Mouse (Mus musculus) thymus, postnatal 14 days (tissue): ENCODE measurements around the gene Atp2c1.

Source experiments
- DNase-seq: peaks from one replicate; pipeline ENCODE4 v3.0.0; 2021

Atp2c1 gene

GRCm38 (mm10) chr9:105484338-105485084 is 42.6 kb downstream of the Atp2c1 start:
- no peak for DNase-seq

DNA sequence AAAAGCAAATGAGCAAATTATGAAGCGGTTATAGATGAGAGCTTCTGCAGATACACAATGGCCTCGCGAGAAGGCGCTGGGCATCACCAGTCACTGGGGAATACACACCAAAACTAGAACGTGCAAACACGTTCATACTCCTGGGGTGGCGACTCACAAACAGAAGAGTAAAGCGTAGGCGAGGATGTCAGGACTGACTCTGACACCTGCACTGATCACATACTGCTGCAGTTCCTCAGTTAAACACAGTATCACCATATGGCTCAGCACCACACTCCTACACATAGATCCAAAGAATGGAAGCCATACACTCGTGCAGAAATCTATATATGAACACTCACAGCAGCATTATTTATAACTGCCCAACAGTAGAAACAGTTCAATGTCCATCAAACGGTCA is 43.2 kb downstream of the Atp2c1 start:
- DNase-seq, result no peak

GRCm38 (mm10) chr9:105482715-105483510 is 44.2 kb downstream of the Atp2c1 start:
- DNase-seq, result no peak

DNA sequence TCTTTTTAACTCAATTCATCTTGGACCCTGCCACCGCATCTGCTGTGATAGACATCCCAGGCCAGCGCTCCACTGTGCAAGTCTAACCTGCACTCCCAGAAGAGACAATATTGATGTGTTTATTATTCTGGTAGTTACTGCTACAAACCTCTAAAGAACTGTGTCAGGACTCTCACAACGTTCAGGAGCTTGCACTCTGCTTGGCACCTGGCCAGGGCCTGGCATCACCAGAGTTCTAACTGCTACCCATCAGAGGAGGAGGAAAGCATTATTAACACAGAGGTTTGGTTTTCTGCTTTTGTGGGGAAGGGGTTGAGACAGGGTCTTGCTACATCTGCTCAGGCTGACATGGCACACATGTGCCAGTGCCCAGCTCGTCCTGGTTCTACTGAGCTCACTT is 45.0 kb downstream of the Atp2c1 start:
- DNase-seq, result no peak

DNA sequence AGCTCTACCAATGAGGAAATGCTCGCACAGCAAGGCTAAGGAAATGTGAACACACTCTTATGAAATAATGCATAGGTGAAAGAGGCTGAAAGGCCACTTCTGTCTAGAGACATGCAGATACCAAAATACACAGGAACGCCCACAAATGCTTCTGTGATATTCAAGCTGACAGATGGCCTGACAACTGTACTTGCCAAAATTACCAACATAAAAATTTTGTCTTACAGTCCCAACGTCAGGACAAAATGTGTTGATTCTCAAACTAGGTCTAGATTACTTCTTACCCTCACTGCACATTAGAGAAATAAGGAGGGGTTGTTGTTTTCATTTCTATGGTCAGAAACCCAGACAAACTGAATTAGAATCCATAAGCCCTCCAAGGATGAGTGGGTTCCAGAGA is 51.0 kb downstream of the Atp2c1 start:
- DNase-seq, result no peak

GRCm38 (mm10) chr9:105474910-105475309 is 52.2 kb downstream of the Atp2c1 start:
- DNase-seq, result no peak

- DNase-seq, result peak; percentile 30
Measured at GRCm38 (mm10) chr9:105467787-105468186, 59.3 kb downstream of the Atp2c1 start.

DNA sequence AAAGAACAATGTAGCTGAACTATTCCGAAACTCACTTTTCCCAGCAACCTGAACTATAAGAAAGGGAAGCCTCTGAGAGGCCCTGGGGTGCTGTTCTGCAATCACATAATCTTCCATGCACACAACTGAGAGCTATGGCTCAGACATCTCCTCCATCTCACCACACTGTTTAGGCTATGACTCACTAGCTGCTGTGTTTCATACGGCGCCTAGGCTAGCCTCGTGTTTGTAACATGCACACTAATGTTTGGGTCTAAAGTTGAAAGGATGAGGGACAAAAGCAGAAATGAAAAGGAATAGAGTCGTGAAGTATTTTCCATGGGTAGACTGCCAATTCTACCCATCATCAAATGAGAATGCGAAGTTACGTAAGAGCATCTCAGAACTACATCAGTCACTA is 65.6 kb downstream of the Atp2c1 start:
- no peak for DNase-seq

DNA sequence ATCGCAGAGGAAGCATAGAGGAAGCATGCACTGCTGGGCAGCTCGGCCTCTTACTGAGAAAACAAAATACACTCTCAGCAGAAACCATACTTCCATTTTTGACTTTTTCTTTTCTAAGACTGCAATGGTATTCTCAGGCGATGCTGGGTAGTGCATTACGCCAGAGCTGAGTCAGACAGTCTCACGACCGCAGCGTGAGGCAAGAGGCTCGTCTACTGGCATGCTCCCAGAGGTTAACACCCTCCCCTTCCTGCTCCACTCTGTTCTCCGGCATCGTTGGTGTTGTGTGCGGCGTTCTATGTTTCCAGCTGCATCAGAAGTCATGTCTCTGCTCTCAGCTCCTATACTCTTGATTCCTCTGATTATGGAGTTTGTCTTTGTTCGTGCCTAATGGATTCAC is 68.1 kb downstream of the Atp2c1 start:
- no peak for DNase-seq

- no peak for DNase-seq
Measured at GRCm38 (mm10) chr9:105408549-105408948, 118.6 kb downstream of the Atp2c1 start.

DNA sequence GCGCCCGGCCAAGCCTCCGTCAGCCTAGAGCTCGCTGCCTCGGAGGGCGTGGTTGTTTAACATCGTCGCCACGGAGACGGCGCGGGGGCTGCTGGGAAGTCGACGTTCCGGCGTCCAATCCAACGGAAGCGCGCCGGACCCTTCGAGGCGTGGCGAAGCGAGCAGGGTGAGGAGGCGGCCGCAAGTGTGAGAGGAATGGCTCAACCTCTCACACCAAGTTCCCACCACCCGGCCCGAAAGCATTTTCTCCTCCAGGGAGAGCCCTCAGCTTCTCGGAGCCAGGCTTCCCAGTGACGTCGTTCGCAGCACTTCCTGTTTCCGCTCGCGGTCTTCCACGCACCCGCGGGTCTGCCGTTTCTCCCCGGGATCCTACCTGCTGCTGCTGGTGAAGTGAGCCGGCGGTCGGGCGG is 131.9 kb downstream of the Atp2c1 start, which contains the start of the genes Aste1 and Nek11:
Gene Aste1, plus strand, starts transcription at position 175 of the 410 bp plus-strand sequence.
Gene Nek11, minus strand, starts transcription at position 307 of the 410 bp plus-strand sequence.
- peak; percentile 94 for DNase-seq

- DNase-seq, result no peak
Measured at GRCm38 (mm10) chr9:105394720-105395119, 132.4 kb downstream of the Atp2c1 start.

GRCm38 (mm10) chr9:105390616-105391015 is 136.5 kb downstream of the Atp2c1 start:
- DNase-seq, result no peak

GRCm38 (mm10) chr9:105389289-105389688 is 137.8 kb downstream of the Atp2c1 start:
- peak; percentile 73 for DNase-seq

- no peak for DNase-seq
Measured at GRCm38 (mm10) chr9:105387403-105387802, 139.7 kb downstream of the Atp2c1 start.

- DNase-seq, result no peak
Measured at GRCm38 (mm10) chr9:105379533-105380145, 147.5 kb downstream of the Atp2c1 start.

GRCm38 (mm10) chr9:105377622-105378021 is 149.5 kb downstream of the Atp2c1 start:
- no peak for DNase-seq

GRCm38 (mm10) chr9:105376954-105377530 is 150.1 kb downstream of the Atp2c1 start:
- DNase-seq, result no peak

DNA sequence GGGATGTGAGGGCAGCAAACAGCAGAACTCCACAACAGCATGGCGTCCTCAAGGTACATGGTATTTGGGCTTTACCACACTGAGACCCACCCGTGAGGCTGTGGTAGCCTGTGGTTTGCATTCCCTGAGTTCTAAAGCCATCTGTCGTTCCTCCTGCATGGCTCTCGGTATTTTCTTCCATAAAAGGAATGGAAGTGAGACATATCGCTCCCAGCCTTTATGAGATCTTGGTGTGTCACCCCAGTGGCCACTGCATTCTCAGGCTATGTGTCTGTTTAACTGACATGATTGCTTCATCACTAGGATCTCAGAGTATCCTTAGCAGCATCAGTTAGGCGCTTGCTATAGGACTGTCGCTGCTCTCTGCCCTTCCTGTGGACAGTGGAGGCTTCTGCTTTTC is 150.7 kb downstream of the Atp2c1 start:
- no peak for DNase-seq

GRCm38 (mm10) chr9:105374361-105374760 is 152.8 kb downstream of the Atp2c1 start:
- DNase-seq, result no peak

DNA sequence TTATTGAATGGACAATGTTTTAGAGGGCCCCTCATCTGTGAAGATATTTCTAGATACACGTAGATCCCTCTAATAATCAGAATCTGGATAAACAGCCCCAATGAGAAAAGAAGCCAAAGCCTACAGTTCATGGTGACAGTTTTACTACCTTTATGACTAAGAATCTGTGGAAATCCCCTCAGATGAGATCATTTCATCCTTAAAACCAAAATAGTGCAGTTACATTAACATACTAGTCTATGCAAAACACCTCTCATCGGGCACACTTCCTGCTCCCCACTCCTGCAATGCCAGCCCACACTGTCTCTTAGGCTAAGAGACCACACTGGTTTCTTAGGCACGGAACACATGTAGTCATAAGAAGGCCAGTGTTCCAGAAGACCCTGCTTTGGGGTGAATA is 158.5 kb downstream of the Atp2c1 start:
- DNase-seq, result no peak

DNA sequence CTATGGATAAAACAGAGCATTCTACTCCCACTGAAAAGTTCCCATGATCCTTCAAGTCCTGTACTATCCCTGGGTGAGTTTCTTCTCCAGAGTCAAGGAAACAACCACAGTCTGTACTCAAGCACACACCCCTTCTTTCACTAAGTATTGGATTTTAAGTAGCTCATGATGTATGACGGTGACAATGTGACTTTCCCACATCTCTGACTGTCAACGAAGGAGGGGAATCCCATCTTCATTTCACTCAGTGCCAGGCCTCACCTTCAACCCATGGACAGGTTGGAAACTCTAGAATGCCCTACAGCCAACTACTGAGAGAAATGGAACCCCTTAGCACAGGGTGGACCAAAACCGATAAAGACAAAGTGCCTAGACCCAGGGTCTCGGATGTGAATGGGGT is 160.9 kb downstream of the Atp2c1 start:
- no peak for DNase-seq

DNA sequence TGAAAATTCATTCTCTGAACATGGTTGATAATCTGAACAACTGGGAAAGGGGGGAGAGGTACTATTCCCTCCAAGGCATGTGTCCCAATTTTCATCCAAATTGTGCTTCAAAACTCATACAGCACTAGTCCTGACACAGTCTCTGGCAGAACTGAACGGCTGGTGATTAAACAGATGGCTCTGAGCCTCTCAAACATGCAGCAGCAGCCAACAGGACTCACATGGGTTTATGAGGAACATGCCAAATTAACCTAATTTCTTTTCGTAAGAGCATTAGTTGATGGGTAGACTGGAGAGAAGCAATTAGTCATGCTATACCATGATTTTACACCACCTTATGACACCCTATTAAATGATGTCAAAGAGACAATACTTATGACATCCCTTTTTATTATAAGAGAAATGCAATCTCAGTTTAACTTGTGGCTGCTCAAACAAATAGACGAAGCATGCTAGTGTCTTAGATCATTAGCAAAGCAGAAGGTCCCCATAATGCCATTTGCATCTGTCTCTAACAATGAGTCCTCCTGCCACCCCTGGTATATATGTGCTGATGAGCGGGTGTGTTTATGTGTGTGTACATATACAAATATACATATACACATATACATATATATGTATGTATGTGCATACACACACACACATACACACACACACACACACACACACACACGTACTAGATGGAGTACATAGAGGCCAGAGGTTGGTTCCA is 163.4 kb downstream of the Atp2c1 start:
- DNase-seq, result no peak
